Mouse (Mus musculus) c-Kit-positive CD71-positive TER-119-negative erythroid progenitor cells, embryonic 14.5 days (primary cell): ENCODE measurements around the gene Dnajc13.
A peak's percentile ranks its signal among the peaks of the same experiment; 100 is the strongest.

Experiments used
- DNase-seq: peaks from one replicate; pipeline ENCODE4 v3.0.0-alpha.2; 2013; ENCODE audit warnings: low read depth

Dnajc13 gene

DNA sequence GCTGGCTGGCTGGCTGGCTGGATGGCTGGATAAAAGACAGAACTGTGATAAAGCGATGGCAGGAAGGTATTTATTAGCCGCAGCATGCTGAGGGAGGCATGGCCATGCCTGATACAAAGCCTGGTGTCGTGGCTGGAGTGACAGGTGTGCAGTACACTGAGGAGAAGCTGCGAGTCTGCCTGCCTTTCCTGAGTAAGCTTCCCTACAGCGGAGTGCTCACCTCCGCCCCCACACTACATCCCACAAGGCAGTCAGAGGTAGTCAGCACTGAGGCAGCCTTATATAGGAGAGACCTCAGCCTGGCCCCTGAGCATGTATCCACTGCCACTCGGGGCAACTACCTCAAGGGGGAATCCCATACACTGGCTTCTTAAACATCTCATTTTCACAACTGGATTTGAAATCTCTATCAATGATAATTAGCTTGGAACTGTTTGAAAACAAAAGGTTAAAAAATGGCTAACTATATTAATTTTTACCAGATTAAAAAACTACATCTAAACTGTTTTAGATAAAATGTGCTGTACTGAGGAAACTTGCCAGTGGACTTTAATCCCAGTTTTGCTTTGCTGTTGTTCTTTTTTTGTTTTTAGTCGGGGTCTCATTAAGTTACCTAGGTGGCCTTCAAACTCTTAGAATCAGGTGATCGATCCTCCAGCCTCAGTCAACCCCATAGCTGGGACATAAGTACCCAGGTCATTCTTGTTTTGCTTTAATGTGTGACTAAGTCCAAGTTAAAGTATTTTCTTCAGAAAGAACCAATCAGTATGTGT is 8.1 kb downstream of the Dnajc13 start:
- no peak for DNase-seq

DNA sequence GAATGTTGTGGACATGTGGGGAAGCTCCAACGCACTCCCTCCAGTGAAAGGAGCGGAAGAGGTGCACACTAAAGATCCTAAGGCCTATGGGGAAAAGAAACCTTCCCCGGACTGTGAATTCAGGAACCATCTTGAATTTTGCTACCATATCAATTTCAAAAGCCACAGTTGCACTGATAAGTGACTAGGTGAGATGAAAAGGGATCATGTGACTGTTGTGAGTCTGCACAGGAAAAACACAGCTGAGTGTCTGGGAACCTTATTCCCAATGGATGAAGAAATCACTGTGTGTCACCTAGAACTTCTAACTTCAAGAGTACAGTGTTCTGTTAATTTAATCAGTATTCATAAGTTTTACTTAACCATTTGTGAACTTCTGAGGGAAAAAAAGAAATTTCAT is 10.1 kb downstream of the Dnajc13 start:
- no peak for DNase-seq

DNA sequence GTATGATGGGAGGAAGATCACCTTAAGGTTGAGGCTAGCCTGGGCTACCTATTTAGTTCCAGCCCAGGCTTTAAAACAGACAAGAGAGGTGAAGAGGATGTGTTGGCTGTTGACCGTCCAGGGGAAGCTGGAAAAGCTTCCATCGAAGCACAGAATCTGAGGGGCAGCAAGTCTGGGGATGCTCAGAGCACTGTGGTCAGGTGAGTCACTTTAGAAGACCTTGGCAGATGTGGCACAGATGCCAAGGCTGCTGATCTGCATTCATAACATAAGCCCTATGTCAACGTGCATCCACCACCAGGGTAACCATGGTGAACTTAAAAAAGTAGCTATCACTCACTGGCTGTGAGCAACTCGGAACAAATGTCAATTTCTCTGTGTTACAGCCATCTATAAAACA is 11.0 kb downstream of the Dnajc13 start:
- DNase-seq: no peak

DNA sequence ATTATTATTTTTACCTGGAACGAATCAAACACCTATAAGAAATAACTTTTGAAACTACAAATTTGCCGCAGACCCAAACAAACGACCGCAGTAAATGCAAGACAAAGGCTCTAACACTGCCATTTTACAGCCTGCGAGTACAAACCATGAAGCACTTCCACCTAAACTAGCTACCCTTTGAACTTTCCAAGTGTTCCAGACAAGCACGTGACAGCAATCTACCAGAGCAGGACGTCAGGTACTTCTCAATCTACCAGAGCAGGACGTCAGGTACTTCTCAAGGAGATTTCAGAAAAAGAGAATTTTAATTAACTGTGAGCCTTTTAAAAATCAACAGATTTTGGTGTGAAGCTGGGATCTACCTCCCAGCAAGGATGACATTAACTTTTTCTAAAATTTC is 11.6 kb downstream of the Dnajc13 start:
- DNase-seq: no peak

DNA sequence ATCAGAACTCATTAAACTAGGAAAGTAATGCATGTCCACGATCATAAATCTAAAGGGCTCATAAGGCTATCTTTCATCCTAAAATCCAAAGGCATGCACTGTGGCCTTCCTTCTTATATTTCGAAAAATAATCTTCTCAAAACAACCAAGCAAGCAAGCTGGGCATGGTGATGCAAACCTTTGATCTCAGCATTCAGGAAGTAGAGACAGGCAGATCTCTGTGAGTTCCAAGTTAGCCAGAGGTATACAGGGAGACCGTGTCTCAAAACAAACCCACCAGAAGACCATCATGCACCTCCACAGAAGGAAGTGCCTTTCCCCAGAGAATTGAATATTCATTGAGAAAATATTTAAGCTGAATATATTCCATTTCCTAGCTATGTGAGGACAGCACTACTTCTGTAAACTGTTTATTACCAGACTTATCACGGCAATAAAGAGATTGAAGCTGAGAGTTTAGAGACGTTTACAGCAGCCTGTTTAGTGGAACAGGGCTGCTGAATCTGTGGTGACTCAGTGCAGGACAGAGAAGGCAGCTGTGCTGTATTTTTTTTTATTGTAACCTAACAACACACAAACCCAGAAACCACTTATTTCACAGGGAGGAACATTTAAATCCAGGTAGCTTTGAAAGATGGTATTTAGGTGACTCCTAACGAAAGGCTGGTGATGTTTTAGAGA is 15.3 kb downstream of the Dnajc13 start:
- no peak for DNase-seq

DNA sequence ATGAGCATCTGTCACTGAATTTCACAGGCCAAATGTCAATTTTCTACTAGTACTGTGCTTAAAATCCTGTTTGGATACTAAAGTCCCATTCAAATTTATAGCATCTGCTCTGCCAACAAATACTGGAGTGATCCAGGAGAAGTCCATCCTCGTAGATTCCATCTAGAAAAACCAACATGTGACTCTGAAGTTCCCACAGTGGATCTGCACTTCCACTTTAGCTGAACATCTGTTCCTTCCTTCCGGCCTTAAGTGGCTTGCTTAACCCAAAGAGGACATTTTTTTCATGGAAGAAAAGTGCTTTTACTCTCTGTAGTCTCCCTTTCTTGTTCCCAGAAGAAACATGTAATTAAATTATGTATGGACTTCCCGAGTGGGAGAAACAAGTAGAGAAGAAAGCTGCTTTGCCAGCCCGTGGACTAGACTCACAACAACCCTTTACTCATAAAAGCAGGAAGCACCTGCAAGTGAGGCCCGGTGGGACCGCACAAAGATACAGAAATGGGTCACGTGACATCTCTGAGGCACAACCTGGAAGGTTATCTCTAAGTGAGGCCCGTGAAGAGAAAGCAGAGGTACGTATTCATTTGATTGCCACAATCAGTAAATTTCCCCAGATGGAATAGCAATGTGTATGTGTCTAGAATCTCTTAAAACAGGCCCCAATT is 18.8 kb downstream of the Dnajc13 start:
- no peak for DNase-seq

DNA sequence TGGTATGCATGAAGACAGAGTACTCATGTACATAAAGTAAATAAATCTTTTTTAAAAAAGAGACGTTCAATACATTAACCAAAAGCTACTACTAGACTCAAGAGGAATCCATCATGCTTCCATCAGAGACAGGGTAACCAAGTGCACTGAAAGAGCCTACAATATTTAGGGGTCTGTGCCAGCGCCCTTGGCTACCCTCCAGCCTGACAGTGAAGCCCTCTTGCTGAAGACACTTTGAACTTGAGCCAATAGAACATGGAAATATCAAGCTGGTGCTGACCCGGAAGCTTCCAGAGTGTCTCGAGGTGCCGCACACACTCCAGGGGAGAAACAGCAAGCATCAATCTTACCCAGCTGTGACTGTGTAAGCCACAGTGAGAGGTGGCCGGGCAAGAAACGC is 22.6 kb downstream of the Dnajc13 start:
- no peak for DNase-seq

DNA sequence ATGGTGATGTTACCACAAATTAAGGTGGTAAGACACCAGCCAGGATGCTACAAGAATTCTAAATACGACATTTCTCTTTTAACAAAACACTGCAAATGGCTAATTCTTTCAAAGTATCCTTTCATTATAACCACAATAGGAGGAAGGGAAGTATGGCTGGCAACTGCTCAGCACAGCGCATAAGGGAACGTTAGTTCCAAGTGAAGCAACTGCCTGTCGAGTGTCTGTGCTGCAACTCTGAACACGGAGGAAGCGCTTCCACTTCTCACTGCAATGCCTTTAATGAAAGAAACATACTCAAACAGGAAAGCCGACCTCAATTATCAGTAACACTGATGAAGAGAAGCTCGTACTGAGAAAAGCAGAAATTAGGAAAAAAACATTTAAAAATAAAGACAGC is 23.7 kb downstream of the Dnajc13 start:
- no peak for DNase-seq

DNA sequence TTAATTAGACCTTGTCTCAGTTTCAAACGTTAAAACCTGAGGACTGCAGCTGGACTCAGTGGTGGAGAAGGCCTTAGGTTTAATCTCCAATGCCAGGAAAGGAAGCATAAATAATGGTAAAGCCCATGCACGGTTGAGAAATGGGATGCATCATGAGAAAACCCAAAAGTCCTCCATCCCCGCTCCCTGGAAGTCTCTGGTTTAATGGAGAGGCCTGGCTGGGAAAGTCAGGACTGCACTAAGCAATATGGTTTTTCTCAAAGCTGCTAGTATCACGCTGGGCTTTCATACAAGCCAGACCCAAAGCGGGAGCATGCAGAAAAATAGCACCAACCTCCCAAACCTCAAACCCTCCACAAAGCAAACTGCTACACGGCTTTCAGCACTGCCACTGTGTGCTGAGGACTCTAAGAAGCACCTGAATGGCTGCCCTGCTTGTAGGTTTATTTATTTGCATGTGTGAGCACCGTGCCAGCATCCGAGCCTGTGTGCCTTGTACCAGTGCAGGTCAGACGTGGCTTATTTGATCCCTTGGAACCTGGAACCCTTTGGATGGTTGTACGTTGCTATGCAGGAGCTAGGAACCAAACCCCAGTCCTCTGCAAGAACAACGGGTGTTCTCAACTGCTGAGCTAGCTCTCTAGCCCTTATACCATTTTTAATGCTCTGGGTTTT is 26.3 kb downstream of the Dnajc13 start:
- DNase-seq: no peak

DNA sequence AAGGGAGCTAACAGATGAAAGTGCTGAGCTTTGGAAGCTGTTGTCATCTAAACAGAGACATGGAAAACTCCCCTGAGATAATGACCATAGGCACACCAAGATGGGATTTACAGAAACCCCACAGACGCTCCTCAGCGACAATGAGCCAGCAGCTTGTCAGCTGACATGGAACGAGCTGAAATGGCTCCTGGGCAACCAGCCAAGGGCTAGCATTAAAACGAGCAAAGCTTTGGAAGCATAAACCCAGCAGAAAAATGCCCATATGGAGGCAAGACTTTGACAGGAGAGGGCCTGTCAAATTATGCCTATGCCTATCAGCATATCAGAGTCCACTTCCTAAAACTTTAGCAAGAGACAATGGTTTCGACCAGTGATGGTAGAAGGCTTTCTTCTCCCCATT is 27.0 kb downstream of the Dnajc13 start:
- DNase-seq: no peak

DNA sequence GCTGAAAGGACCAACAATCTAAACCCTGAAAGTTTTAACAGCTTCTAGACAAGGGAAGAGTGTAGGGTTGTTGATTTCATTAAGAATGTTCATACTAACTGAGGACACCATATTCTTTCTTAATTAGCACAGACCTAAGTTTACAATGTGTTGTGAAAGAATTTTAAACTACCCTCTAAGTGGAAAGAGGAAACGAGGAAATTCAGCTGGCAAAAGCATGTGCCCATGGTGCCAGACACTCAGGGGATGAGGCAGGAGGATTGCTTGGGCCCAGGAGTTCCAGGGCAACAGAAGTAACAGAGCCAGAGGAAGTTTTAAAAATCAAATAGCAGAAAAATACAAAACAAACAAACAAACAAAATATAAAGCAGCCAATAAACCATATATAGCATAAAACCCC is 28.9 kb downstream of the Dnajc13 start:
- DNase-seq: no peak

DNA sequence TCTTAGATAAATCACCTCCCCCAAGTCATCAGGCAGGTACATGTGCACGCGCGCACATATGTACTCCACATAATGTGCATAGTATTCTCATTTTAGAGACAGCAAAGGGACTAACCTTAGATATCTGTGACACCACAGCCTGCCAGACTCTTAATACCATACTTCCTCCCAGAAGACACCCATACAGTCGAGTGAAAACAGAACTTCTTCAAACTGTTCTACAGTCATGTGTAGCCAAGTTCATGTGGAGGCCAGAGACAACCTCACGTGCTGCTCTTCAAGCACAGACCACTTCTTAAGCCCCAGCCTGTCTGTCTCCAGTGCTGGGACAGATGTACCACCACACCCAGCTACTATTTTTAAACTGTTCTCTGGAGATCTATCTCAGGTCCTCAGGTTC is 29.7 kb downstream of the Dnajc13 start:
- no peak for DNase-seq

DNA sequence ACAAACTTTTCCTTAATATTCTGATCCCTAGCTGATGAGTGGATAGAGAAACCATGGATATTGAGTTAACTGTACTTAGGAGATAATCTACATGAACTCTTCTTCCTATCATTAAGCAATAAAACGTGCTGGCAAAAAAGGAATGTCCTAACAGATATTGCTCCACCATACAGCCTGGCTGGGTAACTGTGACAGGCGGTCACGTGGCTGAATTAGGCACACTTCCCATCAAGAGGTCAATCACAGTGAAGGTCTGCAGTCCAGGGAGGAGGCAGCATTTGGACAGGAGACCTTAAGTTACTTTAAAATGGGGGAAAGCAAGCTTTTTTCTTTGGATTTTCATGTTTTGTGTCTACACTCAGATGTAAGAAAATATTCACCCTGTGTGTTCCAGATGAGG is 30.7 kb downstream of the Dnajc13 start:
- DNase-seq: no peak

DNA sequence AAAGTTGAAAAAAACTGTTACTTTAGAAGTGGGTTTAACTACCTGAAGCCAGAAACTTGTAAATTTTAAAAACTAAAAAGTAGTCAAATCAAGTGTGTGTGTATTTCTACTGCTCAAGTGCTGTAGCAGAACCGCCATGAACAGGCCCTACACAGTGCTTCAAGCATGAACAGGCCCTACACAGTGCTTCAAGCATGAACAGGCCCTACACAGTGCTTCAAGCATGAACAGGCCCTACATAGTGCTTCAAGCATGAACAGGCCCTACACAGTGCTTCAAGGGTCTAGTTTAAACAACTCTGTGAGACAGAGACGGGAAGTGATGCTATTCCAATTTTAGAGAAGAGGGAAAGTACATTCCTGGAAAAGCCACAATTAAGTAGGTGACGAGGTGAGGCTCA is 51.3 kb downstream of the Dnajc13 start:
- DNase-seq: no peak

DNA sequence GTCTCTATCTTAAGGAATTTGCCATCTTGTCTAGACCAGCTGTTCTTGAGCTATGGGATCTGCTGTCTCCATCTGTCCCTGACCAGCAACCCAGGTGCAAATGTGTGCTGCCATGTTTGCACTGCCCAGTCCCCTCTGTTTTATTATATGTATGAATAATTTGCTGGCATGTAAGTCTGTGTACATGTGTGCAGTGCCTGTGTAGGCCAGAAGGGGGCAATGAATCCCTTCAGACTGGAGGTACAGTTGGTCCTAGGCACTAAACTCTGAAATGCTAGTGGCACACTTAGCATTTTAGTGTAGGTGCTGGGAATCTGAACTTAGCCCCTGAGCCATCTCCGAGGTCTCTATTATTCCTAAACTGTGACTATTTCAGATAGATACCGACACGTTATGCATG is 58.9 kb downstream of the Dnajc13 start:
- peak; percentile 40 for DNase-seq

DNA sequence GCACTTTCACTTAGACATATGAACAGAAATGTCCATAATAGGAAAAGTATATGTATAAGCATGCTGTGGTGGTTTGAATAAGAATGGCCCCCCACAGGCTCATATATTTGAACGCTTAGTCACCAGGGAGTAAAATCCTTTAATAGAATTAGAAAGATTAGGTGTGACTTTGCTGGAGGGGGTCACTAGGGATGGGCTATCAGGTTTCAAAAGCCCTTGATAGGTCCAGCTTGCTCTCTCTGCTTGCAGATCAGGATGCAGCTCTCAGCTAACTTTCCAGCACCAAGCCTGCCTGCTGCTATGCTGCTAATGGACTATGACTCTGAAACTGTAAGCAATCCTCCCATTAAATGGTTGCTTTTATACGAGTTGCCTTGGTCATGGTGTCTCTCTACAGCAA is 68.2 kb downstream of the Dnajc13 start:
- no peak for DNase-seq

DNA sequence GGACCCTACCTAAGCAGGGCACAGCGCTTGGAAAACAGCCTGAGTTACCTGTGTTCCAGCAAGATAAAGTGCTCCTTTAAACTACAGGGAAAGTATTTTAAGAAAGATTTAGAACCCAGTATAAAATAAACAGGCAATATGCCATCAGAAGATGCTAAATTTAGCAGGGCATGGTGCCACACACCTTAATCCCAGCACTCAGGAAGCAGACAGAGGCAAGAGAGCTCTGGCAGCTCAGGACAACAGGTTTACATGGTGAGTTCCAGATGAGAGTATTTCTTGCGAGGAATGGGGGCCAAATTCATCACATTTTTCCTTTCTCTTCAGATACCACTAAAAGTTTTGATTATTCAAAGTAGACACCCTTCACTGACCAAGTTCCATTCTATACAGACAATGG is 68.8 kb downstream of the Dnajc13 start:
- no peak for DNase-seq

DNA sequence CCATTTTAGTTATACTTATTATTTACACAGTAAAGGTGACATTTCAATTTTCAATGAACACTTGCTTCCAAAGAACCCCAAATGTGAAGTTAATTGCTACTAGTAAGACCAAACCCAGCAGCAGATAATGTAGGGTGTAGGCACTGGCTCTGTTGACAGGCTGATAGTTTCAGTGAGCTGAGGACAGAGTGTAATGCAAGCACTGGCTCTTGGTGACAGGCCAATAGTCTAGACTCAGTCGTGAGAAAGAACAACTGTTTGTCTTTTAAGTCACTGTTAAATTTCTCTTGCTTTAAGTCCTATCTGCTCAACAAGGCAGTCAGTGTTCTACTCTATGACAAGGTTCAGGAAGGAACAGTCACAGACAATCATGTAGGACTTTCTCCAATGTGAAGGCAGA is 69.4 kb downstream of the Dnajc13 start:
- no peak for DNase-seq

DNA sequence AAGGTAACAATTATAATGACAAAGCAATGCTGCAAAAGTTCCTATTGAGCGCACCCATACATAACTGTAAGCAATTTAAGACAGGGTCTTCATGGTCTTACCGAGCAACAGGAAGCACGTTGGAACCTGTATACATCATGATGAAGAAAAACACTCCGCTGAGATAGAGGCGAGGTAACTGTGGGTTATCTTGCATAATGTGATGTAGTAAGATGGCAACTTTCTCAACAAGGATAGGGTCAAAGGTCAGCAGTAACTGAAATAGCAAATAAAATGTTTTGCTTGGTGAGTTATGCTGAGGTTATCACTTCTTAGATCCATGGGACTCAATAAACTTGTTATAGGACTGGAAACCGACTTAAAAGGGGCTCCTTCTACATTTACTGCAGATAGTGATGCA is 70.2 kb downstream of the Dnajc13 start:
- no peak for DNase-seq

DNA sequence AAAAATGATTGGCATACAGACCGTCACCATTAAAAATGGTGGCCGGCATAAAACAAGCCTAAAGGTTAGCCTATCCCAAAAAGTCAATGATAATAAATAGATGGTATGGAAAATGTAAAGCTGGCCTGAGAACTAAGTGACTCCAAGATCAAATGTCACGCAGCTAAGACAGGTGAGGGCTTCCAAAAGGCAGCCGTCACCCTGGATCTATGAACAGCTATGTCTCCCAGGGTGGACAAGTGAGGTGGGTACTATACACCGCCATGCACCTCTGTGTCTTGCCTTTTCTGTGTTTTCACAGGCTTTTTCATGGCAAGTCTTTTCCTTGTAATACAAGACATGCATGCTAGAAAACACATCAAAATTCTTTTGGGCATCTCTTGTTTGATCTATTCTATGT is 73.1 kb downstream of the Dnajc13 start:
- no peak for DNase-seq

DNA sequence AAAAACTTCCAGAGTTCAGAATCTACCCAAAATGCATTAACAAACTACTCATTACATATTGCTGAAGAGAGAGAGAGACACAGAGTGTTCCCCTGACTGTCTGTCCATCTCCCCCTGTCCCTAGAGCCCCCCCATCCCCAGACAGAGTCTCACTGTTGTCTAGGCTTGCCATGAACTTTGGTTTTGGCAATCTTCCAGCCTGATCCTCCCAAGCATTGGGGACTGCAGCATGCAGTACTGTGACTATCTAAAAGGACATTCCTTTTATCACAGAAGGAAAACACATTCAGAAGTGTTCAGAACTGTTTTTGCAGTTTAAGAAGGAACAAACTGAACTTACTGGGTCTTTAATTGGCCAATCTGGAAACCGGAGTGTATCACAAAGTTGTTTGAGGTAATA is 74.0 kb downstream of the Dnajc13 start:
- DNase-seq: no peak

DNA sequence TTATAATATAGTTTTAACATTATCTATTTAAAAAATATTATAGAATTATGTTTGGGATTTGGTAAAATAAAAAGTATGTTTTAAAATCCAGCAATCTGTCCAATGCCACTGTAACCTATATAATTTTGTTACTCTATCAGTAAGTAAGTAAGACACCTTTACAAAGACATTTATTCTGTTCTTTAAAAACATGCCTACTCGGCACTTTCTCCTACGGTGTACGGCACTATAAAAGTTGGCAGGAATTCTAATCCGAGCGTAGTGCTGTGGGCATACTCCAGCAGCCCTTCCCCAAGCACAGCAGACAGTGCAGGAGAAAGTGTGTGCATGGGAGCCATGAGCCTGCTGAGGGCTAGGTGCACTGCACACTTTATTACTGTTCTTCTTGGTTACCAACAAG is 75.7 kb downstream of the Dnajc13 start:
- no peak for DNase-seq

DNA sequence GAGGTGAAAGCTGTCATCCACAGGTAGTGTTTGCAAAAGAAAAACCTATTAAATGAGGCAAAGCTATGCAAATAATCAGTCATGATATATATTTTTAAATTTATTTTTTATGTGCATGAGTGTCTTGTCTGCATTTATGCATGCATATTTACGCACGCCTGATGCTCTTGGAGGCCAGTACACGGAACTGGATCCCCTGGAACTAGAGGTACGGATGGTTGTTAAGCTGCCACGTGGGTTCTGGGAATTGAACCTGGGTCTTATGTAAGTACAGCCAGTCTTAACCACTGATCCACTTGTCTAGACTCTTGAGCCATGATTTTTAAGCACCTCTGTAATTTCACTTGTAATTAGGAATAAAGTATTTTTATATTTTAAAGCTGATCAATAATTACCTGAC is 79.5 kb downstream of the Dnajc13 start:
- no peak for DNase-seq
